In the genomic region with DNA sequence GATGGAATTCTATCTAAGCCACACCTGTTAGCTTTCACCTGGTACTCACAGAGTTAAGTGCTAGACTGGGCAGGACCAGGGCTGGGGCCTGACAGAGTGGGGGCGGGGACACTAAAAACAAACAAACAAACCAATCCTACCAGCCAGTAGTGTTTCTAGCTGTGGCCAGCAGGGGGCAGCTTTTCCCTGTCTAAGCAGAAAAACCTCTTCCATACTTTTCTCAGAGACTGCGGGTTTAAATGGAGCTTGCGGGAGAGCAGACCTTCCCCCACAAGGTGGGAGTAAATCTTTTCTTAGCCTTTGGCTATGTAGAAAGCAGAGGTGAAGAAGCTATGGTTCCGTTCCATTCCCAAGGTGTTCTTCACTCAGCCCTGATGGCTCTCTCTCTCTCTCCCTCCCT, we compare ENCODE assay signal across 9 mouse cellular contexts.
A peak's percentile ranks its signal among the peaks of the same experiment; 100 is the strongest.
DNase-seq lines count a peak whose midpoint lies in the region; ATAC-seq and TF ChIP-seq lines count a peak whose summit lies in the region.
"Had no signal": no experiment of that assay in that cellular context is flagged by ENCODE, and none has a peak within 500 bp of the region (broad histone marks: within the 10 kb centered on the region; RNA-seq: fewer than 3 reads in every experiment).

No protein-coding gene starts in this region.

- no peaks in the 10 kb centered on the region for H3K9me3 ChIP-seq in forebrain, embryonic 16.5 days (ENCODE audit: control insufficient read depth, low read length)
- no peaks in the 10 kb centered on the region for H3K9me3 ChIP-seq in hindbrain, embryonic 14.5 days (ENCODE audit: control insufficient read depth, low read length)
- H3K9me3 ChIP-seq: lung, embryonic 15.5 days had no signal

- no peak overlapping the region for H3K9ac ChIP-seq in forebrain, embryonic 16.5 days (replicated peaks; ENCODE audit: low read depth, low read length)
- no peak overlapping the region for H3K9ac ChIP-seq in hindbrain, embryonic 14.5 days
- H3K9ac ChIP-seq: lung, embryonic 15.5 days had no signal

- TF ChIP-seq CTCF in small intestine, adult 2 months (IDR thresholded peaks at IDR 0.05; ENCODE audit: extremely low read depth, insufficient read length, insufficient replicate concordance, low read depth, low read length), result peak; percentile 48; the same call in 1 of the 2 replicates

- H3K27me3 ChIP-seq in forebrain, embryonic 16.5 days (replicated peaks; ENCODE audit: control insufficient read depth, insufficient read depth, low read length), result 0 out of 2 replicates have a peak, but pooled peaks cover 3% of the 10 kb centered on the region
- H3K27me3 ChIP-seq in hindbrain, embryonic 14.5 days (ENCODE audit: control insufficient read depth, insufficient read depth, low read length), result no peaks in the 10 kb centered on the region
- no peaks in the 10 kb centered on the region for H3K27me3 ChIP-seq in small intestine, adult 2 months (ENCODE audit: control insufficient read depth, insufficient read depth, low read length)
- H3K27me3 ChIP-seq: lung, embryonic 15.5 days had no signal

- peaks cover 3% of the 10 kb centered on the region; the same call in 1 of the 2 replicates for H3K4me1 ChIP-seq in forebrain, embryonic 16.5 days (replicated peaks; ENCODE audit: control insufficient read depth, insufficient read depth, low read length)
- H3K4me1 ChIP-seq in hindbrain, embryonic 14.5 days (replicated peaks; ENCODE audit: control insufficient read depth, insufficient read depth, low read length), result no peaks in the 10 kb centered on the region
- H3K4me1 ChIP-seq in small intestine, adult 2 months (ENCODE audit: control insufficient read depth, insufficient read depth, insufficient read length, low read length), result peaks cover 3% of the 10 kb centered on the region; the same call in 1 of the 2 replicates

- H3K4me3 ChIP-seq in forebrain, embryonic 16.5 days (replicated peaks; ENCODE audit: low read length), result no peak overlapping the region
- H3K4me3 ChIP-seq in hindbrain, embryonic 14.5 days (replicated peaks; ENCODE audit: low read length), result no peak overlapping the region
- no peak overlapping the region for H3K4me3 ChIP-seq in small intestine, adult 2 months (ENCODE audit: low read depth, low read length)
- H3K4me3 ChIP-seq: lung, embryonic 15.5 days had no signal

- H3K36me3 ChIP-seq in forebrain, embryonic 16.5 days (ENCODE audit: control insufficient read depth, insufficient read depth), result no peaks in the 10 kb centered on the region
- H3K36me3 ChIP-seq in hindbrain, embryonic 14.5 days (replicated peaks; ENCODE audit: control insufficient read depth, insufficient read depth), result no peaks in the 10 kb centered on the region
- no peaks in the 10 kb centered on the region for H3K36me3 ChIP-seq in small intestine, adult 2 months (ENCODE audit: control insufficient read depth, insufficient read depth, low read length)
- H3K36me3 ChIP-seq: lung, embryonic 15.5 days had no signal

- 0% methylated on average over 4 of the region's 4 CpGs for WGBS in forebrain, embryonic 16.5 days
- 6% methylated on average over 4 of the region's 4 CpGs for WGBS in hindbrain, embryonic 14.5 days
- 13% methylated on average over 4 of the region's 4 CpGs for WGBS in small intestine, adult 2 months

- H3K4me2 ChIP-seq in forebrain, embryonic 16.5 days (ENCODE audit: low read length), result no peak overlapping the region; the same call in 1 of the 2 replicates
- H3K4me2 ChIP-seq in hindbrain, embryonic 14.5 days (replicated peaks), result peak overlapping the region; percentile 30
- H3K4me2 ChIP-seq: lung, embryonic 15.5 days had no signal

- ATAC-seq in cerebellum, adult (ENCODE audit: insufficient number of reproducible peaks, low FRiP score, low TSS enrichment), result no peak
- ATAC-seq in forebrain, embryonic 16.5 days, result peak; percentile 67
- ATAC-seq in hindbrain, embryonic 14.5 days (ENCODE audit: low FRiP score), result peak; percentile 55; the same call in 1 of the 2 replicates

- H3K27ac ChIP-seq in forebrain, embryonic 16.5 days (ENCODE audit: low read length), result no peak overlapping the region
- H3K27ac ChIP-seq in hindbrain, embryonic 14.5 days, result no peak overlapping the region
- no peak overlapping the region for H3K27ac ChIP-seq in small intestine, adult 2 months (ENCODE audit: insufficient read depth, low read depth, low read length)
- H3K27ac ChIP-seq: lung, embryonic 15.5 days had no signal

- TF ChIP-seq POLR2A in small intestine, adult 2 months (IDR thresholded peaks at IDR 0.05; ENCODE audit: low read depth, low read length), result no peak

- DNase-seq in cerebellum, adult 11 months, result peak; percentile 22
- DNase-seq in brain, embryonic 18.5 days (ENCODE audit: low read depth, low spot score), result peak; percentile 61
- peak; percentile 86 for DNase-seq in hindbrain, embryonic 14.5 days (ENCODE audit: low spot score)
- DNase-seq in layer of hippocampus, postnatal 25 days (ENCODE audit: extremely low spot score in 1 of 2, low spot score in 1 of 2), result peak; percentile 58 to 74
- peak; percentile 43 for DNase-seq in mesoderm, embryonic 11.5 days (ENCODE audit: low read depth, low spot score)

Comparison
In these comparisons a context has a peak if more than half of its experiments do, and no peak if none do; other contexts are left out.
1. DNase-seq: peak in every context shown above with its lines; median percentile 86 in hindbrain, embryonic 14.5 days; 66 in layer of hippocampus, postnatal 25 days; 61 in brain, embryonic 18.5 days; 43 in mesoderm, embryonic 11.5 days; 22 in cerebellum, adult 11 months.